Mouse (Mus musculus): ENCODE results near the gene Fgfr2. TPM values are rescaled to one million over a fixed set of nuclear protein-coding genes. Genes with fewer than 3 reads are reported as not detected.
A peak's percentile ranks its signal among the peaks of the same experiment; 100 is the strongest.

The Fgfr2 gene
- polyA plus RNA-seq, 1 experiment from 2014 or later = 24.1 TPM

DNA sequence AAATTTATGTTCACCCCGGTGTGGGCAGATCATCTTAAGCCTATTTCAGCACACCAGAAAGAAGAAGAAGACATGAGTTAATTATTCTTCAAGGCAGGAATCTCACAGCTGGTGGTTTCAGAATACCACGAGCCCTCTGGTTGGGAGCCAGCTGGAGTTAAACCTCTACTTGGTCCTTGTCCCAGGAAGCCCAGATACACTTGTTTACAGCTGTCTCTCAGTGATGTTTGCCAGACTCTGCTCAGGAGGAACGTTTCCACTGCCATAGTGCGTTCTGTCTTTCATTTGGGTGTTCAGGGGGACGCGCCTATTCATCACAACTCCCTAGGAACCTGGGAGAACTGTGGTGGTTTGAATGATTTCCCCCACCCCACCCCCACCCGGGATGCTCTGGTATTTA is 2163.3 kb downstream of the Fgfr2 start:
- H3K27me3 ChIP-seq (replicated peaks; ENCODE audit: control insufficient read depth, insufficient read depth, low read length) = no peaks in the 10 kb centered on the region
- H3K9me3 ChIP-seq (ENCODE audit: control insufficient read depth, low read length) = no peaks in the 10 kb centered on the region
- no peak overlapping the region for H3K27ac ChIP-seq (ENCODE audit: low read depth, low read length)
- no peaks in the 10 kb centered on the region for H3K36me3 ChIP-seq (ENCODE audit: control insufficient read depth, insufficient read depth, low read length)
- peaks cover 3% of the 10 kb centered on the region for H3K4me1 ChIP-seq (ENCODE audit: control insufficient read depth, insufficient read depth, low read depth, low read length)
- no peak overlapping the region for H3K4me2 ChIP-seq (ENCODE audit: low read length)
- H3K9ac ChIP-seq (ENCODE audit: low read depth, low read length) = no peak overlapping the region
- no peak overlapping the region for H3K4me3 ChIP-seq (ENCODE audit: low read length)
- WGBS = 32% methylated on average over 7 of the region's 7 CpGs
- 0 out of 2 replicates have a peak, but pooled peaks have one; percentile 27 for ATAC-seq

DNA sequence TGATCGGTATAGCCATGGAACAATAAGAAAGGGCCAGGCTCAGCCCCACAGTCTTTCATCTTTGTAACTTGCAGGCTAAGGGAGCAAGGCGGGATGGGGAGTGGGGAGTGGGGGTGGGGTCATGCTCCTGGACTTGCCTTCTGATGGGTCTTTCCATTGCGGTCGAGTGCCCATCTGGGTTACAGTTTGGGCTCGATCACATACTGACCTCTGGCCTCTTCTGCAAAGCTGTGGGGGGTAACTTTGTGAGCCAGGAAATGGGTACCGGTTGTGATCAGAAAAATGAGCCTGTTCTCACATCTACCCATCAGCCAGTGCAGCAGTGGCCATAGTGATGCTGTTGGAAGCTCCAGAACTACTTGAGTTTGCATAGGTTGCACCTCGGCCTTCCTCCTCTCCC is 2164.6 kb downstream of the Fgfr2 start:
- 65% methylated on average over 7 of the region's 7 CpGs for WGBS
- no peak for ATAC-seq
- Histone ChIP-seq H3K27me3 (replicated peaks; ENCODE audit: control insufficient read depth, insufficient read depth, low read length) (no peaks in the 10 kb centered on the region), H3K36me3 (ENCODE audit: control insufficient read depth, insufficient read depth, low read length) (no peaks in the 10 kb centered on the region), H3K9ac (ENCODE audit: low read depth, low read length) (no peak overlapping the region), H3K4me1 (ENCODE audit: control insufficient read depth, insufficient read depth, low read depth, low read length) (peaks cover 3% of the 10 kb centered on the region), H3K27ac (ENCODE audit: low read depth, low read length) (no peak overlapping the region), H3K4me3 (ENCODE audit: low read length) (no peak overlapping the region), H3K4me2 (ENCODE audit: low read length) (no peak overlapping the region), H3K9me3 (ENCODE audit: control insufficient read depth, low read length) (no peaks in the 10 kb centered on the region)

DNA sequence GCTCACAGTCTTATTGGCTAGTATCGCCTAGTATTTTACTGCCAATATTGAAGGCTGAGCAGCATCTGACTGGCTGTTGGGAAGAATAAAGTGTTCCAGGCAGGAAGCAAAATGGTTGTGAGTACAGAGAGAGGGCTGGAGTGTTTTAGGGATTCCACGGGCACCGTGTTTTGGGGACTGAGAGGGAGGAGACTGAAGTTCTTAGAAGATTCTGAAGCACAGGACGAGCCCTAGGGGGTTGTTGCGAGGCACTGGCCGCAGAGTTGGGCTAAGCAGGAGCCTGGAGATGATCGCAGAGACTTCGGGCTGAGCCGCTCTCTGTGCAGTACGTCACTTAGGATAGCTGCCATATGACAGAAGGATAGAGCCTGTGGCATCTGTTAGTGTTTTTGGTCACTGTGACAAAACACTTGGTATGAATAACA is 2169.0 kb downstream of the Fgfr2 start:
- Histone ChIP-seq H3K9me3 (ENCODE audit: control insufficient read depth, low read length) (no peaks in the 10 kb centered on the region), H3K4me2 (ENCODE audit: low read length) (no peak overlapping the region), H3K27me3 (replicated peaks; ENCODE audit: control insufficient read depth, insufficient read depth, low read length) (no peaks in the 10 kb centered on the region), H3K27ac (ENCODE audit: low read depth, low read length) (no peak overlapping the region), H3K9ac (ENCODE audit: low read depth, low read length) (no peak overlapping the region), H3K4me1 (ENCODE audit: control insufficient read depth, insufficient read depth, low read depth, low read length) (no peaks in the 10 kb centered on the region), H3K4me3 (ENCODE audit: low read length) (no peak overlapping the region), H3K36me3 (ENCODE audit: control insufficient read depth, insufficient read depth, low read length) (no peaks in the 10 kb centered on the region)
- no peak for ATAC-seq
- WGBS = 87% methylated on average over 10 of the region's 10 CpGs

DNA sequence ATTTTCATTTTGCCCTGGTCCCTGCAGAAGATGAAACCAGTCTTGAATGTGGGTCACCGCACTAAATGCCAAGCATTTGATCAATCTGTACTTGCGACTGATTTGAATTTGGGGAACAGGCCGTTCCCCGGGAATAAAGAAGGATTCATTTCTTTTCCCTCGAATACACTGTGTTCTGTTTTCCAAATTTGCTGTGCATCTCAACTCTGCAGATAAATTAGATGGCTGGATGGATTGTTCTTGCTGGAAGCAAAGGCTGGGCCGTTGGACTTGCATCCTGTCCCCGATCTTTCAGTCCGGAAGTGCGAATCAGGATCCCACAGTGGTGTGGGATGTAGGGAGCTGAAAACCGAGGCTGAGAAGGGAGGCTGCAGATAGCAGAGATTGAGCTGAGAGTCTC is 2169.8 kb downstream of the Fgfr2 start:
- 88% methylated on average over 10 of the region's 10 CpGs for WGBS
- H3K4me1 ChIP-seq (ENCODE audit: control insufficient read depth, insufficient read depth, low read depth, low read length) = no peaks in the 10 kb centered on the region
- no peaks in the 10 kb centered on the region for H3K27me3 ChIP-seq (replicated peaks; ENCODE audit: control insufficient read depth, insufficient read depth, low read length)
- no peak overlapping the region for H3K4me2 ChIP-seq (ENCODE audit: low read length)
- no peak overlapping the region for H3K4me3 ChIP-seq (ENCODE audit: low read length)
- H3K36me3 ChIP-seq (ENCODE audit: control insufficient read depth, insufficient read depth, low read length) = no peaks in the 10 kb centered on the region
- H3K9me3 ChIP-seq (ENCODE audit: control insufficient read depth, low read length) = no peaks in the 10 kb centered on the region
- no peak overlapping the region for H3K9ac ChIP-seq (ENCODE audit: low read depth, low read length)
- no peak overlapping the region for H3K27ac ChIP-seq (ENCODE audit: low read depth, low read length)
- no peak for ATAC-seq

DNA sequence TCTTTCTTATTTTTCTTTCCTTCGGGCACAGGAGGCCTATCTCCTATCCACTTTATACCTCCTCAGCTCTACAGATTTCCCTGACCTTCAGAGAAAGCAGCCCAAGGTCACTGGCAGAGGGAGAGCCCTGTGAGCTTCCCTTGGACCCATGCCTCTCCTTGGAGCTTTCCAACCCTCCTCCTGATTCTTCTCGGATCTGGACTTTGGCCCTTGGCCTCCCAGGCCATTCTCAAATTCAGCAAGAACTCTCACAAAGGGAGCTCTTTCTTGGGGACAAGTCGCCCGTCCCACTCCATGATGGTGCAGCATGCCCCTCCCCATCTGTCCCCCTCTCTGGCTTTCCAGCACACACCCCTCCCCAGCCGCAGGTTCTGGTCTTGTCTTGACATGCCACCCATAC is 2172.1 kb downstream of the Fgfr2 start:
- no peak for ATAC-seq
- 90% methylated on average over 5 of the region's 5 CpGs for whole genome bisulfite sequencing

DNA sequence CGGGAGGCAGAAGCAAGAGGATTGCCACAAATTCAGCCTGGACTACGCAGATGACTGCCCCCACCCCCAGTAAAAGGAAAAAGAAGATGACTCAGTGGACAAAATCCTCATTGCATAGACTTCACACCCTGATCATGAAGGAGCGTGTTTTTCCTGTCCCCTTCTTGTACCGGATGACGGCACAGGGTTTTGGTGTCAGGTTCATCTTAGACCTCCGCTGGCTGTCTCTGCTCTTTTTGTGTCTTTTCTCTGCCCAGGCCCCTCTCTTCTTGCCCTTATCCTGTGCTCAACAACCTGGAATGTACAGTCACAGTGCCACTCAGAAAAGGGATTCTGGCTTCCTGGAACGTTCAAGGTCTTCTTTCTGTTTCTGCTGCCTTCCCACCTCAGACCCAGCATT is 2172.7 kb downstream of the Fgfr2 start:
- Histone ChIP-seq H3K9me3 (ENCODE audit: control insufficient read depth, low read length) (no peaks in the 10 kb centered on the region), H3K9ac (ENCODE audit: low read depth, low read length) (no peak overlapping the region), H3K4me2 (ENCODE audit: low read length) (no peak overlapping the region), H3K36me3 (ENCODE audit: control insufficient read depth, insufficient read depth, low read length) (no peaks in the 10 kb centered on the region), H3K4me1 (ENCODE audit: control insufficient read depth, insufficient read depth, low read depth, low read length) (no peaks in the 10 kb centered on the region), H3K27ac (ENCODE audit: low read depth, low read length) (no peak overlapping the region), H3K27me3 (replicated peaks; ENCODE audit: control insufficient read depth, insufficient read depth, low read length) (no peaks in the 10 kb centered on the region), H3K4me3 (ENCODE audit: low read length) (no peak overlapping the region)
- 92% methylated on average over 7 of the region's 7 CpGs for WGBS
- no peak for ATAC-seq

More for the DNA sequence above, 2172.1 kb downstream of the Fgfr2 start:
- no peak overlapping the region for H3K4me3 ChIP-seq (ENCODE audit: low read length)
- H3K9ac ChIP-seq (ENCODE audit: low read depth, low read length) = no peak overlapping the region
- H3K27me3 ChIP-seq (replicated peaks; ENCODE audit: control insufficient read depth, insufficient read depth, low read length) = no peaks in the 10 kb centered on the region
- H3K9me3 ChIP-seq (ENCODE audit: control insufficient read depth, low read length) = no peaks in the 10 kb centered on the region
- H3K4me1 ChIP-seq (ENCODE audit: control insufficient read depth, insufficient read depth, low read depth, low read length) = no peaks in the 10 kb centered on the region
- no peaks in the 10 kb centered on the region for H3K36me3 ChIP-seq (ENCODE audit: control insufficient read depth, insufficient read depth, low read length)
- no peak overlapping the region for H3K4me2 ChIP-seq (ENCODE audit: low read length)
- no peak overlapping the region for H3K27ac ChIP-seq (ENCODE audit: low read depth, low read length)

DNA sequence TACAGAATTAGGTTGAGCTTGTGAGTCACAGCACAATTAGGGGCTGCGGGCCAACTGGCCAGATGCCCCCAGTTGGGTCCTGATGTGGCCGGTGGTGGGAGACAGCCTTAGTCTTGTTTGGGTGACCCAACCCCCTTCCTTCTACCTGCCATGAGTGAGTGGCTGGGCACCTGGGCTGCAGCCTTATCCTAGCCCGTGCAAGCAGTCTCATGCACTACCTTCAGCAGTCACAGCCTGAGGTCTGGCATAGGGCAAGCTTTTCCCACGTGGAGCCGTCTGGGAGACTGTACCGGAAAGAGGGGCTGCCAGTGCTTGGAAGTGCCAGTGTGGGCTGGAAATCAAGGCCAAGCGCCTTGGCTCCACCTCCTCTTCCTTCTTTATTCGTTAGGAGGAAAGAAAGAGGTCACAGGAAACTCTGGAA is 2173.8 kb downstream of the Fgfr2 start:
- H3K9ac ChIP-seq (ENCODE audit: low read depth, low read length) = no peak overlapping the region
- no peak overlapping the region for H3K27ac ChIP-seq (ENCODE audit: low read depth, low read length)
- no peaks in the 10 kb centered on the region for H3K36me3 ChIP-seq (ENCODE audit: control insufficient read depth, insufficient read depth, low read length)
- peak; percentile 78 for ATAC-seq
- no peaks in the 10 kb centered on the region for H3K27me3 ChIP-seq (replicated peaks; ENCODE audit: control insufficient read depth, insufficient read depth, low read length)
- no peak overlapping the region for H3K4me2 ChIP-seq (ENCODE audit: low read length)
- H3K9me3 ChIP-seq (ENCODE audit: control insufficient read depth, low read length) = no peaks in the 10 kb centered on the region
- H3K4me3 ChIP-seq (ENCODE audit: low read length) = no peak overlapping the region
- WGBS = 42% methylated on average over 7 of the region's 8 CpGs
- H3K4me1 ChIP-seq (ENCODE audit: control insufficient read depth, insufficient read depth, low read depth, low read length) = no peaks in the 10 kb centered on the region

DNA sequence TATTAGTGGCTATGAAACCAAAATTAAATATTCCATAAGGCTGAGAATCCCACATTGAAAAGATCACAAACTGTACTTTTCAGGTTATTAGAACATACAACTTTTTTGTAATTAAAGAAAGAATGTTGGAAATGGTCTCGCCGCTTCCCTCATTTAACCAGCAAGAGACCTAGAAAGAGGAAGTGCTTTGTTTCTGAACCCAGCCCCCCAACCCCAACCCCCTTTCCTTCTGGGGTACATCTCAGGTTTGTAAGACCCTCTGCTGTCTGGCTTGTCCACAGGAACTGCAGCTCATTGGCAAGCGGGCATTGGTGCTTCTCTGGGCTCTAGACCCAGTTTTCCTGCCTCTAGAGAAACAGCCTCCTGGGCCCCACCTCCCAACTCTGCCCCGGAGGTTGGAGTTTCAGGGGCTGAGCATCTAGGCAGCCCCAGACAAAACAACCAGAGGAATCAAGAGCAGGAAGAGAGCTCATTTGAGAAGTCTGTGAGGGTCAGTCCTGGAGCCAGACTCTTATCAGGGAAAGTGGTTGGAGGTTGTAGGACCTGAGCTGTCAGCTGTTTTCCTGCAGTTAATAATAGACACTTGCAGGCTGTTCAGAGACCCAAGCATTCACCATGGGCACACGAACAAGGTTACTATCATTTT is 2174.5 kb downstream of the Fgfr2 start:
- no peak for ATAC-seq

DNA sequence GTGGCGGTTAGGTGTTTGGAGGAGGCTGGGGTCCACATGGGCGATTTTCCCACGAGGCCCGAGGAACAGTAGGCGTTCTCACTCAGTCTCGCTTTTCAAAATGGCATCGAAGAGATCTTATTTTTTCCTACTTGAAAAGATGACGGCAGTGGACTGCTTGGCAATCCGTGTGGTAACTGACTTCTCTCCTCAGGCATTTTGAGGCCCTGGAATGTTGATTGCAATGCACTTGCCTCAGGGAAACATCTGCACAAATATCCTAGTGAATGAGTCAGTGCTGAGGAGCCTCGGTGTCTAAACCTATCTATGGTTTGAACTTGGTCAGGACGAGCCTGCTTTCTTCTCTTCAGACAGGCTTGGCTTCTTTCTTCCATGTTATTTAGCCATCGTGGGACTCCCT is 2176.8 kb downstream of the Fgfr2 start:
- WGBS = 92% methylated on average over 12 of the region's 12 CpGs
- no peak for ATAC-seq
- no peak overlapping the region for H3K27ac ChIP-seq (ENCODE audit: low read depth, low read length)

More for the DNA sequence above, 2174.5 kb downstream of the Fgfr2 start:
- Histone ChIP-seq H3K4me1 (ENCODE audit: control insufficient read depth, insufficient read depth, low read depth, low read length) (no peaks in the 10 kb centered on the region), H3K4me2 (ENCODE audit: low read length) (no peak overlapping the region), H3K9ac (ENCODE audit: low read depth, low read length) (no peak overlapping the region), H3K9me3 (ENCODE audit: control insufficient read depth, low read length) (no peaks in the 10 kb centered on the region), H3K27ac (ENCODE audit: low read depth, low read length) (no peak overlapping the region), H3K36me3 (ENCODE audit: control insufficient read depth, insufficient read depth, low read length) (no peaks in the 10 kb centered on the region), H3K27me3 (replicated peaks; ENCODE audit: control insufficient read depth, insufficient read depth, low read length) (no peaks in the 10 kb centered on the region), H3K4me3 (ENCODE audit: low read length) (no peak overlapping the region)
- WGBS = 60% methylated on average over 5 of the region's 5 CpGs

More for the DNA sequence above, 2176.8 kb downstream of the Fgfr2 start:
- Histone ChIP-seq H3K4me1 (ENCODE audit: control insufficient read depth, insufficient read depth, low read depth, low read length) (no peaks in the 10 kb centered on the region), H3K9me3 (ENCODE audit: control insufficient read depth, low read length) (no peaks in the 10 kb centered on the region), H3K4me2 (ENCODE audit: low read length) (no peak overlapping the region), H3K36me3 (ENCODE audit: control insufficient read depth, insufficient read depth, low read length) (no peaks in the 10 kb centered on the region), H3K27me3 (replicated peaks; ENCODE audit: control insufficient read depth, insufficient read depth, low read length) (no peaks in the 10 kb centered on the region), H3K4me3 (ENCODE audit: low read length) (no peak overlapping the region), H3K9ac (ENCODE audit: low read depth, low read length) (no peak overlapping the region)
